Mouse (Mus musculus): ENCODE results near the gene Ano2. TPM values are rescaled to one million over a fixed set of nuclear protein-coding genes. Genes with fewer than 3 reads are reported as not detected.

The Ano2 gene
- 0.10 and 0.35 TPM in 2 replicates for polyA plus RNA-seq (2014; fragmentation: Nextera tagmentation; extraction: Ambion mirVana)

DNA sequence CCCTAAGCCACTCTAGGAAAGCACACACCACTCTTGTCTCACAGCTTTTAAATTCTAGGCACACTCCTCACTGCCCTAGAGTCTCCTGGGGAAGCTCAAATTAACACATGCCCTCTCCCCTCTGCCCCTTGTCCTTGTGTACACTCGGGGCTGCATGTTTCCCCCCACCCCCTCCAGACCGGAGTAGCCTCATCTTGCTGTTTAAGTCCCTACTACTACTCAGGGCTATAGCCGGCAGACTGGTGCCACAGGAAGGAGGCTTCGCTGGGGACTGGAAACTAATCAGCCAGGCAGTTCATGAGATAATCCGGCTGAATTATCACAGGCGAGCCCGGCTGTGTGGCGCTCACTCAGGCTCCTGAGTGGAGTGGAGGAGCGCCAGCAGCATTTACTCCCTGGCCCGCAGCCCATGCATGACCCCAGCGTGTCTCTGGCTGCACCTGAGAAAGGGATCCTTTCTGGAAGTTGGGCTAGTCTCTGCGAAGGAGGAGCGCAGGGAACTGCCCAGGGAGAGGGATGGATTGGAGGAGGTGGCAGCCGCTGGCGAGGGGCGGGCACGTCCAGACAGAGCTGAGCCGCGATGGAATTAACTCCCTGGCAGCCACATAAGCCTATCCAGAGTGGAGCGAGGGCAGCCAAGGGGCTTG is at the start of gene Ano2:
TSS of gene Ano2 (plus strand) at position 363 of the 647 bp plus-strand sequence.
- under 1% methylated on average over 20 of the region's 20 CpGs for WGBS
- H3K36me3 ChIP-seq (ENCODE audit: control insufficient read depth, insufficient read depth, low read length) = no peaks in the 10 kb centered on the region
- H3K27me3 ChIP-seq (ENCODE audit: control insufficient read depth, insufficient read depth, low read length) = no peaks in the 10 kb centered on the region
- H3K4me3 ChIP-seq (ENCODE audit: low read depth, low read length) = no peak within 1 kb of the TSS; the same call in 1 of the 2 replicates
- H3K27ac ChIP-seq (replicated peaks; ENCODE audit: low read depth, low read length) = no peak within 1 kb of the TSS
- ATAC-seq (ENCODE audit: insufficient number of reproducible peaks, low FRiP score, low TSS enrichment, low read depth) (no peak), DNase-seq (ENCODE audit: low spot score) (peak; percentile 36)
- peaks cover 6% of the 10 kb centered on the region; the same call in 1 of the 2 replicates for H3K4me1 ChIP-seq (ENCODE audit: control insufficient read depth, insufficient read depth, low read length)
- H3K9me3 ChIP-seq (ENCODE audit: control insufficient read depth, low read length) = no peaks in the 10 kb centered on the region
- H3K4me2 ChIP-seq (ENCODE audit: low read depth, severe bottlenecking) = peak within 1 kb of the TSS; percentile 50
- H3K9ac ChIP-seq (ENCODE audit: low read length) = peak within 1 kb of the TSS; percentile 50

DNA sequence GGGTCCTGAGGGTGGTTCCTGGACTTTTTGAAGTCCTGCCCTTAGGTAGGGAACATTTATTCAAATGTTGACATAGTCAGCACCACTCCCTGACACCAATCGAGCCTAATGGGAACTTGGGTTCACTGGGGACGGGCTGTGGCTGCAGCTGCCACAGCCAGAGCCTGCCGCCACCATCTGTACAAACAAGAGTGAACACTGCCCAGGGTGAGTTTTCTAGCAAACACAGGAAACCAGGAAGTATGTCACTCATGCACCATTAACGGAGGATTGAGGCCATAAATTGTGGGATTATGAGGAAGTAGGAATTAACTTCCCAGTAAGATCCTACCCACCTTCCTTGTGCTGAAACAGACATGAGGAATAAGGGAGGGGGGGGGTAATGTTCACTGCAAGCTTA is 49.7 kb upstream of the Ano2 start:
- H3K4me1 ChIP-seq (ENCODE audit: control insufficient read depth, insufficient read depth, low read length) = no peaks in the 10 kb centered on the region
- H3K27ac ChIP-seq (replicated peaks; ENCODE audit: low read depth, low read length) = no peak overlapping the region
- H3K9ac ChIP-seq (ENCODE audit: low read length) = no peak overlapping the region
- ATAC-seq (ENCODE audit: insufficient number of reproducible peaks, low FRiP score, low TSS enrichment, low read depth) (no peak), DNase-seq (ENCODE audit: low spot score) (no peak)
- no peak overlapping the region for H3K4me2 ChIP-seq (ENCODE audit: low read depth, severe bottlenecking)
- no peaks in the 10 kb centered on the region for H3K36me3 ChIP-seq (ENCODE audit: control insufficient read depth, insufficient read depth, low read length)
- no peak overlapping the region for H3K4me3 ChIP-seq (ENCODE audit: low read depth, low read length)
- H3K27me3 ChIP-seq (ENCODE audit: control insufficient read depth, insufficient read depth, low read length) = no peaks in the 10 kb centered on the region
- 66% methylated on average over 4 of the region's 4 CpGs for WGBS
- H3K9me3 ChIP-seq (ENCODE audit: control insufficient read depth, low read length) = no peaks in the 10 kb centered on the region

DNA sequence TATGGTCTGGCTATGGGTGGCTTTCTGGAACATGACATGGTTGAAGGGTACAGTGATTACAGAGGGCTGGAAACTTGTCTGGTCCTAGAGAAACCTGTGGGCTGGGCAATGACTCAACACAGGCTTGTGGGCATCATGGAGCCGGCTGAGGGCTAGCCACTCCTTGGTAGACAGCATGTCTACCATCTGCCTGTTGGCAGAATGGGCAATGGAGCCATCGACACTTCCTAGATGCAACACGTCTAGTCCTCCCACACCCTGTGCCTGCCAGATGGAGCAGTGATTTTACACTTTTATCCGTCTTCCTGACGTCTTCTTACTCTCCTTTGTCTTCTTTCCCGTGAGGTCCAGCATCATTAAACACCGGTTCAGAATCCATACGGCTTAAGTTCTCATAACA is 49.1 kb upstream of the Ano2 start:
- ATAC-seq (ENCODE audit: insufficient number of reproducible peaks, low FRiP score, low TSS enrichment, low read depth) (no peak), DNase-seq (ENCODE audit: low spot score) (no peak)
- no peak overlapping the region for H3K4me3 ChIP-seq (ENCODE audit: low read depth, low read length)
- no peaks in the 10 kb centered on the region for H3K27me3 ChIP-seq (ENCODE audit: control insufficient read depth, insufficient read depth, low read length)
- no peaks in the 10 kb centered on the region for H3K9me3 ChIP-seq (ENCODE audit: control insufficient read depth, low read length)
- no peak overlapping the region for H3K9ac ChIP-seq (ENCODE audit: low read length)
- no peaks in the 10 kb centered on the region for H3K36me3 ChIP-seq (ENCODE audit: control insufficient read depth, insufficient read depth, low read length)
- H3K4me1 ChIP-seq (ENCODE audit: control insufficient read depth, insufficient read depth, low read length) = no peaks in the 10 kb centered on the region
- H3K27ac ChIP-seq (replicated peaks; ENCODE audit: low read depth, low read length) = no peak overlapping the region
- WGBS = 86% methylated on average over 8 of the region's 8 CpGs
- H3K4me2 ChIP-seq (ENCODE audit: low read depth, severe bottlenecking) = no peak overlapping the region

GRCm38 (mm10) chr6:125648964-125649363 is 41.3 kb upstream of the Ano2 start:
- WGBS = 86% methylated on average over 12 of the region's 12 CpGs
- no peak overlapping the region for H3K4me2 ChIP-seq (ENCODE audit: low read depth, severe bottlenecking)
- no peak for DNase-seq (ENCODE audit: low spot score)

GRCm38 (mm10) chr6:125651335-125651734 is 38.9 kb upstream of the Ano2 start:
- Histone ChIP-seq H3K4me3 (ENCODE audit: low read depth, low read length) (no peak overlapping the region), H3K36me3 (ENCODE audit: control insufficient read depth, insufficient read depth, low read length) (no peaks in the 10 kb centered on the region), H3K9me3 (ENCODE audit: control insufficient read depth, low read length) (no peaks in the 10 kb centered on the region), H3K4me2 (ENCODE audit: low read depth, severe bottlenecking) (no peak overlapping the region), H3K9ac (ENCODE audit: low read length) (no peak overlapping the region), H3K4me1 (ENCODE audit: control insufficient read depth, insufficient read depth, low read length) (no peaks in the 10 kb centered on the region), H3K27me3 (ENCODE audit: control insufficient read depth, insufficient read depth, low read length) (no peaks in the 10 kb centered on the region), H3K27ac (replicated peaks; ENCODE audit: low read depth, low read length) (no peak overlapping the region)
- DNase-seq (ENCODE audit: low spot score) (no peak), ATAC-seq (ENCODE audit: insufficient number of reproducible peaks, low FRiP score, low TSS enrichment, low read depth) (no peak)
- WGBS = 81% methylated on average over 3 of the region's 3 CpGs

More at GRCm38 (mm10) chr6:125648964-125649363, 41.3 kb upstream of the Ano2 start:
- Histone ChIP-seq H3K9ac (ENCODE audit: low read length) (no peak overlapping the region), H3K27ac (replicated peaks; ENCODE audit: low read depth, low read length) (no peak overlapping the region), H3K4me1 (ENCODE audit: control insufficient read depth, insufficient read depth, low read length) (no peaks in the 10 kb centered on the region), H3K4me3 (ENCODE audit: low read depth, low read length) (no peak overlapping the region), H3K36me3 (ENCODE audit: control insufficient read depth, insufficient read depth, low read length) (no peaks in the 10 kb centered on the region), H3K9me3 (ENCODE audit: control insufficient read depth, low read length) (no peaks in the 10 kb centered on the region), H3K27me3 (ENCODE audit: control insufficient read depth, insufficient read depth, low read length) (no peaks in the 10 kb centered on the region)
- ATAC-seq (ENCODE audit: insufficient number of reproducible peaks, low FRiP score, low TSS enrichment, low read depth) = no peak

GRCm38 (mm10) chr6:125653416-125653815 is 36.8 kb upstream of the Ano2 start:
- Histone ChIP-seq H3K9me3 (ENCODE audit: control insufficient read depth, low read length) (no peaks in the 10 kb centered on the region), H3K27me3 (ENCODE audit: control insufficient read depth, insufficient read depth, low read length) (no peaks in the 10 kb centered on the region), H3K4me3 (ENCODE audit: low read depth, low read length) (no peak overlapping the region), H3K27ac (replicated peaks; ENCODE audit: low read depth, low read length) (no peak overlapping the region), H3K4me1 (ENCODE audit: control insufficient read depth, insufficient read depth, low read length) (no peaks in the 10 kb centered on the region), H3K9ac (ENCODE audit: low read length) (no peak overlapping the region), H3K36me3 (ENCODE audit: control insufficient read depth, insufficient read depth, low read length) (no peaks in the 10 kb centered on the region), H3K4me2 (ENCODE audit: low read depth, severe bottlenecking) (no peak overlapping the region)
- WGBS = 81% methylated on average over 1 of the region's 1 CpGs
- no peak for DNase-seq (ENCODE audit: low spot score)
- ATAC-seq (ENCODE audit: insufficient number of reproducible peaks, low FRiP score, low TSS enrichment, low read depth) = no peak

DNA sequence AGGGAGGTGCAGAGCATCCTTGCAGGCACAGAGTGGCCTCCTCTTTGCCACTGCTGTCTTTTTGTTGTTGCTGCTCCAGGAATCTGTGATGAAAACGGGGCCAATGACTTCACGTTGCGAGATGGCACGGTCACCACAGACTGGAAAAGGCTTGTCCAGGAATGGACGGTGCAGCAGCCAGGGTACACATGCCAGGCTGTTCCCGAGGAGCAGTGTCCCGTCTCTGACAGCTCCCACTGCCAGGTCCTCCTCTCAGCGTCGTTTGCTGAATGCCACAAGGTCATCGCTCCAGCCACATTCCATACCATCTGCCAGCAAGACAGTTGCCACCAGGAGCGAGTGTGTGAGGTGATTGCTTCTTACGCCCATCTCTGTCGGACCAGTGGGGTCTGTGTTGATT is 33.3 kb upstream of the Ano2 start:
- Histone ChIP-seq H3K4me2 (ENCODE audit: low read depth, severe bottlenecking) (no peak overlapping the region), H3K4me3 (ENCODE audit: low read depth, low read length) (no peak overlapping the region), H3K9ac (ENCODE audit: low read length) (no peak overlapping the region), H3K27ac (replicated peaks; ENCODE audit: low read depth, low read length) (no peak overlapping the region), H3K27me3 (ENCODE audit: control insufficient read depth, insufficient read depth, low read length) (no peaks in the 10 kb centered on the region), H3K4me1 (ENCODE audit: control insufficient read depth, insufficient read depth, low read length) (0 out of 2 replicates have a peak, but pooled peaks cover 2% of the 10 kb centered on the region), H3K36me3 (ENCODE audit: control insufficient read depth, insufficient read depth, low read length) (no peaks in the 10 kb centered on the region), H3K9me3 (ENCODE audit: control insufficient read depth, low read length) (no peaks in the 10 kb centered on the region)
- no peak for ATAC-seq (ENCODE audit: insufficient number of reproducible peaks, low FRiP score, low TSS enrichment, low read depth)
- DNase-seq (ENCODE audit: low spot score) = no peak
- WGBS = 83% methylated on average over 13 of the region's 13 CpGs

GRCm38 (mm10) chr6:125657966-125658365 is 32.3 kb upstream of the Ano2 start:
- DNase-seq (ENCODE audit: low spot score) (no peak), ATAC-seq (ENCODE audit: insufficient number of reproducible peaks, low FRiP score, low TSS enrichment, low read depth) (no peak)
- H3K36me3 ChIP-seq (ENCODE audit: control insufficient read depth, insufficient read depth, low read length) = no peaks in the 10 kb centered on the region
- H3K4me3 ChIP-seq (ENCODE audit: low read depth, low read length) = no peak overlapping the region
- no peak overlapping the region for H3K4me2 ChIP-seq (ENCODE audit: low read depth, severe bottlenecking)
- H3K4me1 ChIP-seq (ENCODE audit: control insufficient read depth, insufficient read depth, low read length) = 0 out of 2 replicates have a peak, but pooled peaks cover 2% of the 10 kb centered on the region
- no peaks in the 10 kb centered on the region for H3K27me3 ChIP-seq (ENCODE audit: control insufficient read depth, insufficient read depth, low read length)
- H3K9ac ChIP-seq (ENCODE audit: low read length) = no peak overlapping the region
- WGBS = 85% methylated on average over 5 of the region's 5 CpGs
- H3K9me3 ChIP-seq (ENCODE audit: control insufficient read depth, low read length) = no peaks in the 10 kb centered on the region
- H3K27ac ChIP-seq (replicated peaks; ENCODE audit: low read depth, low read length) = no peak overlapping the region

All from limb, embryonic 11.5 days (tissue).